Mouse (Mus musculus) activated CD4-positive, CD25-positive, alpha-beta regulatory T cell, adult 4 months (primary cell): ENCODE measurements at regions not wholly inside any gene's neighbourhood (a gene's known extent, or its start where the extent isn't known, plus 50 kb on each side); places are given as distances from the start of the nearest gene placed in this dataset.
"Not testable (repeated sequence)": the region's sequence is repeated elsewhere in the genome, so short reads cannot be mapped to it uniquely, and the experiment has no call there.

Source experiments
- ATAC-seq: one replicate; pipeline ENCODE4 v1.8.0; 2017

- ATAC-seq = peak; percentile 43
Measured at GRCm38 (mm10) chr12:115566878-115567277, 480.6 kb upstream of the Zfp386 start.

DNA sequence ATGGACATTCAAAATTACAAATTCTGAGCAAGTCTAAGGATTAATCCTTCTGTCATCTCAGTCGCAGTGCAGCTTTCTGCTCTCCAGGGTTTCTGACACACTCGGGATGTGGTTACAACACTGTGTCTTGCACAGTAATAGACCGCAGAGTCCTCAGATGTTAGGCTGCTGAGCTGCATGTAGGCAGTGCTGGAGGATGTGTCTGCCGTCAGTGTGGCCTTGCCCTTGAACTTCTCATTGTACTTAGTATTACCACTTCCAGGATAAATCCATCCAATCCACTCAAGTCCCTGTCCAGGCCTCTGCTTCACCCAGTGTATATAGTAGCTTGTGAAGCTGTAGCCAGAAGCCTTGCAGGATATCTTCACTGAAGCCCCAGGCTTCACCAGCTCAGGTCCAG is 454.5 kb upstream of the Zfp386 start:
- ATAC-seq = not testable (repeated sequence)

DNA sequence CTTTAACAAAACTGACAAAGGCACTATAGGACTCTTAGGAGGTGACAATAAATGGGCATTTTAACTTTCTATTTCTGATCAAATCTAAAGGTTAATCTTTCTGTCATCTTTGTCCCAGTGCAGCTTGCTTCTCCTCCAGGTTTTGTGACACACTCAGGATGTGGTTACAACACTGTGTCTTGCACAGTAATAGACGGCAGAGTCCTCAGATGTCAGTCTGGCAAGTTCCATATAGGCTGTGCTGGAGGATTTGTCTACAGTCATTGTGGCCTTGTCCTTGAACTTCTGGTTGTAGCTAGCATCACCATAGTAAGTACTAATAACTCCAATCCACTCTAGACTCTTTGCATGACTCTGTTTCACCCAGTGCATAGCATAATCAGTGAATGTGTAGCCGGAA is 443.8 kb upstream of the Zfp386 start:
- no peak for ATAC-seq

DNA sequence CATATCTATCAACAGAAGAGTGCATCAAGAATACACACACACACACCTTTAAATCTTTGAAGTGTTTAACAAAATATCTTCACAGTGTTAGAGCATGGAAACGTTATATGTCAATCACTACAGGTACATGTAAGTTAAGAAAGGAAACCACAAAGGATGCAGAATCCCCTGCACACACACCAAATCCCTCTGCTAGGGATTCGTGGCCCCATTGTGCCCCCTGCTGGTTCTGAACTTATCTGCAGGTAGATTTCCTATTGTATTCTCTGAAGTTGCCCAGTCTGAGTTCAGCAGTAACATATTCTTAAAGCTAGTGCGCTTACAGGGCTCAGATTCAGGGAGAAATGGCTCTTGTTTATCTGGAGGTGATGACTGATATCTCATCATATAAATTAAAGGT is 442.6 kb upstream of the Zfp386 start:
- peak; percentile 43 for ATAC-seq

DNA sequence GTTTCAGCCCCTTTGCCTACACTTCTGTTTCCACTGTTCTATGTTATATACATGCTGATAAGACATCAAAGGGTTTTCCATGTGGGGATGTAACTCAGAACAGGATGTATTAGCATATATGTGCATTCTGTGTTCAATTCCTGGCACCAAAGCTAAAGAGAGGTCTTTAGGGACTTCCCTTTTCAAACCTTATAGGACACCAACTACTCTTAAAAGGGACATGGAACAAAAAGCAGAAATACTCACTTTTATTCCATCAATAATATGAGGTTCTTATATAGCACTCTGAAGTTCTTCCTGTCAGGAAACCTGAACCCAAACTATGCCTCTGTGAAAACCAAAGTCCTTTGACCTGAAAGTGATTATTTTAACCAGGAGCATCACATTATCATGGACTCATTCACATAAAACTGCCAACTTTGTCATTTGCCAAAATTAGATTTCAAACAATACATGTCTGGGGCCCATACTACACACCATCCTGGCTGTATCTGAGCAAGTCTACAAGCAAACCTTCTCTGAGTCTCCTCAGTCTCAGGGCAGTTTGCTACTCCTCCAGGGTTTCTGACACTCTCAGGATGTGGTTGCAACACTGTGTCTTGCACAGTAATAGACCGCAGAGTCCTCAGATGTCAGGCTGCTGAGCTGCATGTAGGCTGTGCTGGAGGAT is 424.8 kb upstream of the Zfp386 start:
- peak; percentile 59 for ATAC-seq

GRCm38 (mm10) chr12:115624221-115624620 is 423.3 kb upstream of the Zfp386 start:
- ATAC-seq = no peak

- ATAC-seq = no peak
Measured at GRCm38 (mm10) chr12:115647599-115647998, 399.9 kb upstream of the Zfp386 start.

- ATAC-seq = not testable (repeated sequence)
Measured at GRCm38 (mm10) chr12:115648161-115648560, 399.4 kb upstream of the Zfp386 start.

DNA sequence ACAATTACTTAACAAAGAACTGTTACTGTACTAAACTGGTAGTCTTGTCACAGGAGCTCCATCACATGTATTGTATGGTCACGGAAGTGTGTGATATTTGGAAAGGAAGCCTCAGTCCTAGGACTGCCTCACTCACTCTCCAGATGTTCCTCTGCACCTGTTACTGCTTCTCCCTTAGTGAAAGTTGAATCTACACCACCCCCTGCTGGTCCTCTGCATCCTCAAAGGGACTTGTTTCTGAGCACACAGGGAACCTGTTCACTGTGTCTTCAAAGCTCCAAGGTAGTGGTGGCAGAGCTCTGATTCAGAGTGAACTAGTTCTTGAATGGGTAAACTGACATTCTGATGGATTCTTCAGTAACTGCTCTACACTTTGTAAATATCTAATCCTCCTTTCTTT is 391.7 kb upstream of the Zfp386 start:
- ATAC-seq = no peak

DNA sequence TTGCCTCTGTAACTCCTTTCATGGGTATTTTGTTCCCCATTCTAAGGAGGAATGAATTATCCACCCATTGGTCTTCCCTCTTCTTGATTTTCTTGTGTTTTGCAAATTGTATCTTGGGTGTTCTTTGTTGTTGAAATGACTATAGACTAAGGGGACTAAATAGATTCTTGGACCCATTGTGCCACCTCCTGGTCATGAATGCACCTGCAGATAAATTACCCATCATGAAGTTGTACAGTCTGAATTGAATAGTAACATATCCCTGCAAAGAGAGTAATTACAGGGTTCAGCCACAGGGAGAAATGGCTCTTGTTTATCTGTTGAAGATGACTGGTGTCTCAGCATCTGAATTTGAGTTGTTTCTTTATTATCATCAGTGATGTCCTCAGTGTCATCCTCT is 383.4 kb upstream of the Zfp386 start:
- ATAC-seq = not testable (repeated sequence)

GRCm38 (mm10) chr12:115671683-115672082 is 375.8 kb upstream of the Zfp386 start:
- ATAC-seq = peak; percentile 40

DNA sequence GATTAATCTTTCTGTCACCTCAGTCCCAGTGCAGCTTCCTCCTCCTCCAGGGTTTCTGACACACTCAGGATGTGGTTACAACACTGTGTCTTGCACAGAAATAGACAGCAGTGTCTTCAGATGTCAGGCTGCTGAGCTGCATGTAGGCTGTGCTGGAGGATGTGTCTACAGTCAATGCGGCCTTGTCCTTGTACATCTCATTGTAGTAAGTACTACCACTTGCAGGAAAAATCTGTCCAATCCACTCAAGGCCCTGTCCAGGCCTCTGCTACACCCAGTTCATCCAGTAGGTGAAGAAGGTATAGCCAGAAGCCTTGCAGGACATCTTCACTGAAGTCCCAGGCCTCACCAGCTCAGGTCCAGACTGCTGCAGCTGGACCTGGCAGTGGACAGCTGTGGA is 355.7 kb upstream of the Zfp386 start:
- ATAC-seq = peak; percentile 40

DNA sequence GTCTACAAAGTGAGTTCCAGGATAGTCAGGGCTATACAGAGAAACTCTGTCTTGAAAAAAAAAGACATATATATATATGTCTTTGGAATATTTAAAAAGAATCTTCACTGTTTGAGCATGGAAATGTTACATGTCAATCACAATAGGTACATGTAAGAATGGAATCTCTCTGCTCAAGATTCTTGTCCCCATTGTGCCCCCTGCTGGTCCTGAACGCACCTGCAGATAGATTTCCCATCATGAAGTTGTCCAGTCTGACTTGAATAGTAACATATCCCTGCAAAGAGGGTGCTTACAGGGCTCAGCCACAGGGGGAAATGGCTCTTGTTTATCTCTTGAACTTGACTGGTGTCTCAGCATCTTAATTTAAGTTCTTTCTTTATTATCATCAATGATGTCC is 337.7 kb upstream of the Zfp386 start:
- ATAC-seq = not testable (repeated sequence)

- peak; percentile 46 for ATAC-seq
Measured at GRCm38 (mm10) chr12:115742039-115742438, 305.5 kb upstream of the Zfp386 start.

GRCm38 (mm10) chr12:115749586-115749985 is 297.9 kb upstream of the Zfp386 start:
- peak; percentile 49 for ATAC-seq

GRCm38 (mm10) chr12:115753135-115753534 is 294.4 kb upstream of the Zfp386 start:
- ATAC-seq = not testable (repeated sequence)

GRCm38 (mm10) chr12:115757526-115757925 is 290.0 kb upstream of the Zfp386 start:
- not testable (repeated sequence) for ATAC-seq

- not testable (repeated sequence) for ATAC-seq
Measured at GRCm38 (mm10) chr12:115759041-115759440, 288.5 kb upstream of the Zfp386 start.

DNA sequence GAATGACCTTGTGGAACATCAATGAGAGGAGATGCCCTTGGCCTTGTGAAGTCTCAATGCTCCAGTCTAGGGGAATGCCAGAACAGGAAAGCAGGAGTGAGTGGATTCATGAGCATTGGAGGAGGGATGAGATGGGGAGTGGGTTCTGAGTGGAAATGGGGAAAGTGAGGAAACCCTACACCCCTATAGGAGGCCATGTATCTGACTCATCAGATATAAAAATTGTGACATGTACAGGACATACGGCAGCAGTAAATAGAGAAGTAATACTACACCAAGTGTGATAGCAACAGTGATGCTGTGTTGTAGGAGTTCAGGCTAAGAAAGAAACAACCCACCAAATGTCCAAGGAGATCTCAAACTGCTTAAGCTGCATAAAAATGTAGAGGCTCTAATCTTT is 285.8 kb upstream of the Zfp386 start:
- not testable (repeated sequence) for ATAC-seq

GRCm38 (mm10) chr12:115764939-115765479 is 282.5 kb upstream of the Zfp386 start:
- not testable (repeated sequence) for ATAC-seq

GRCm38 (mm10) chr12:115771176-115771575 is 276.3 kb upstream of the Zfp386 start:
- not testable (repeated sequence) for ATAC-seq

GRCm38 (mm10) chr12:115790369-115790768 is 257.2 kb upstream of the Zfp386 start:
- peak; percentile 61 for ATAC-seq

DNA sequence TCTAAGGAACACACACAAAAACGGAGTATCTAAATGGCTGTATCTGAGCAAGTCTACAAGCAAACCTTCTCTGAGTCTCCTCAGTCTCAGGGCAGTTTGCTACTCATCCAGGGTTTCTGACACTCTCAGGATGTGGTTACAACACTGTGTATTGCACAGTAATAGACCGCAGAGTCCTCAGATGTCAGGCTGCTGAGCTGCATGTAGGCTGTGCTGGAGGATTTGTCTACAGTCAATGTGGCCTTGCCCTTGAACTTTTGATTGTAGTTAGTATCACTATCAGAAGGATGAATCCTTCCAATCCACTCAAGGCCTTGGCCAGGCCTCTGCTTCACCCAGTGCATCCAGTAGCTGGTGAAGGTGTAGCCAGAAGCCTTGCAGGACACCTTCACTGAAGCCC is 245.0 kb upstream of the Zfp386 start:
- peak; percentile 73 for ATAC-seq

GRCm38 (mm10) chr12:115803675-115804074 is 243.8 kb upstream of the Zfp386 start:
- peak; percentile 40 for ATAC-seq

- ATAC-seq = no peak
Measured at GRCm38 (mm10) chr12:115807978-115808377, 239.5 kb upstream of the Zfp386 start.
